Mouse (Mus musculus) layer of hippocampus, adult 11-12 months (tissue): ENCODE data around the gene Tmem87b.

Source experiments
- DNase-seq: peaks from one replicate; pipeline ENCODE4 v3.0.0; 2022; ENCODE audit warnings: low spot score

The Tmem87b gene

DNA sequence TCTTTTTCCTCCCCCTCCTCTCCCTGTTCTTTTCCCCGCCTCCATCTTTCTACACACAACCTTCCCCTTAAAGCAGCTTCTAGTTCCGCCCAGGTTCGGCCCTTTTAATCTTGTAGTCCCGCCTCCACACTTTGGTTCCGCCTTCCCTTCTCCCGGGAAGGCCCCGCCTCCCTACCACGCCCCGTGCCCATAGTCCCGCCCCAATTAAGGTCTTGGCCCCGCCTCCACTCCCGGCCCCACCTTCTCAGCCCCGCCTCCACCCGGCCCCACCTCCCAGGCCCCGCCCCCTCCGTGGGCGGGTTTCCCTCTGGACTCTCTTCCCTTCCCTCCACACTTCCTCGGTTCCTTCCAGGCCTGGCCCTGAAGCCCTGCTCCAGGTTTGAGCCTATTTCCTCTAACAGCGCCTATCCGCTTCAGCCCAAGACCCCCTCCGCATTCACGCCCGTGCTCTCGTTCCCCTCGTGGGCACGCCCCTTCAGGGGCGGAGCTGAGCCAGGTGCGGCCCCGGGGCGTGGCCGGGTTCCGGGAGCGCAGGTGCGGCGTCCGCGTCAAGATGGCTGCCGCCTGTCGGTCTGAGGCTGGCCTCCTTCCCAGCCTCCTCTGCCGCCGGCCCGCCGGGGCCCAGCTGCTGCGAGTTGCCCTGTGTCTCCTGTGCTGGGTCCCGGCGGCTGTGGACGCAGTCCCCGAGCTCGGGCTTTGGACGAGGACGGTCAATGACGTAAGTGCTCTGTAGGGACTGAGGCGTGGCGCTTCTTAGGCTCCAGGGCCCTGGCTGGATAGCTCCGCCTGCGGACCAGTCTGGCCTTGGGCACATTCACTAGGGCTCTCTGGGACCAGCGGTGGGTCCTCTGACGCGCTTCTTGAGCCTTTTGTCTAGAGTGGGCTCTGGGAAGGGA lies at the start of gene Tmem87b:
TSS of gene Tmem87b (plus strand) at position 333 of the 896 bp plus-strand sequence.
- peak; percentile 98 for DNase-seq

DNA sequence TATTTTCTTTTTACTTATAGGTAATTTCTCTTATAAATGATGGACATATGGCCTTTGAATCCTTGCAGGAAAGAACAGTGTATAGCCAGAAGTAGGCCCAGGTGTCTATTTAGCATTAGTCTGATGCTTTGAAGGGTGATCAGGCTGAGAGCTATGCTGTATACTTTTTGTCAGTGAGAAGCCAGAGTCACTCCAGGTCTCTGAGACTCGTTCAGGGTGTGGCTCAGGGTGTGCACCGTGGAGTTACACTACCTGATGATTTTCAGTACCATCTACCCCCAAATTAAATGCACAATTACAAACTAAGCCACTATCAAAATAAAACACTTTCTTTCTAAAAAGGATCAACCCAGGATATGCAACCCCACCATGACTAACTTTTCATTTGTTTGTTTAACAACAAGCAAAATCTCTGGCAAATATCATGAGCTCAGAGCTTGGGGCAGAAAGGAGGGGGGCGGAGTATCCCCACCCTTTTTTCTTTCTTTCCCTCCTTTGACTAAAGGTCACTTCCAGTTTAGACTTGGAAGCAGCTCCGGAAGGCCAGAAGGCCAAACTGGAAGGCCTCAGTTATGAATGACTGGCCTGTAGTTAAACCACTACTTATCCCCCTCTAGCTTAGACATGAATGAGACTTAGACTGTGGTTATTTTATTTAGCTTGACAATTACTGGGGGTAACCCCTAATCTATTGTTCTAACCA lies 49.2 kb upstream of the Tmem87b start:
- DNase-seq: no peak

GRCm38 (mm10) chr2:128770557-128770956 lies 47.4 kb upstream of the Tmem87b start:
- no peak for DNase-seq

- DNase-seq: peak; percentile 40
Measured at GRCm38 (mm10) chr2:128771048-128771447, 46.9 kb upstream of the Tmem87b start.

GRCm38 (mm10) chr2:128771750-128772338 lies 46.1 kb upstream of the Tmem87b start:
- DNase-seq: no peak

- DNase-seq: no peak
Measured at GRCm38 (mm10) chr2:128782231-128782630, 35.7 kb upstream of the Tmem87b start.

DNA sequence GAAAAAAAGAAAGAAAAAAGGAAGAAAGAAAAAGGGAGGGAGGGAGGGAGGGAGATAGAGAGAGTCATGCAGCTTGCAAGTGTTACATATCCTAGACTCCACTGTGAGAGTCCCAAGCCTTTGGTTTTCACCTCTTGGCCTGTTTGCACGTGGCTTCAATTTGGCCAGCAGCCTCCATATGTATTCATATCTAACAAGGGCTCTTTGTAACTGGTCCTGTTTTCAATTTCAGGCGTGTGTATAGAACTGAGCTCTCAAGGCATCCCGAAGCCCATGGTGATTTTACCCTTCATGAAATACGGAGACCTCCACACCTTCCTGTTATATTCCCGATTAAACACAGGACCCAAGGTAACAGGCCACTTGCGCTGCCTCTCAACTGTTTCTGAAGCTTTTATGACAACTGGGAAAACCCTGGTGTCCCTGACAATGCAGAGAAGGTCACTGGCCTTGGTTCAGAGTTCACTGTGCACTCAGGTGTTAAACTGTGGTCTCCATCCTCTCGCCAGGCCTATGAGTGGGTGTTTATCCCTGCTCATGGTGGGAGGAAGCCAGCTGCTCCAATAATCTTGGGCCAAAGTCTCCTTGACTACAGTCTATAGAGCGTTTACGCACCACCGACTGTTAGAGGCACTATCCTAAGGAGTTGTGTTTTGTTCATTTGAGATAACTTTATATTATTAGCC lies 34.1 kb upstream of the Tmem87b start:
- DNase-seq: no peak

- no peak for DNase-seq
Measured at GRCm38 (mm10) chr2:128784814-128785213, 33.1 kb upstream of the Tmem87b start.

GRCm38 (mm10) chr2:128786341-128786740 lies 31.6 kb upstream of the Tmem87b start:
- DNase-seq: no peak

GRCm38 (mm10) chr2:128786795-128787194 lies 31.1 kb upstream of the Tmem87b start:
- DNase-seq: no peak

DNA sequence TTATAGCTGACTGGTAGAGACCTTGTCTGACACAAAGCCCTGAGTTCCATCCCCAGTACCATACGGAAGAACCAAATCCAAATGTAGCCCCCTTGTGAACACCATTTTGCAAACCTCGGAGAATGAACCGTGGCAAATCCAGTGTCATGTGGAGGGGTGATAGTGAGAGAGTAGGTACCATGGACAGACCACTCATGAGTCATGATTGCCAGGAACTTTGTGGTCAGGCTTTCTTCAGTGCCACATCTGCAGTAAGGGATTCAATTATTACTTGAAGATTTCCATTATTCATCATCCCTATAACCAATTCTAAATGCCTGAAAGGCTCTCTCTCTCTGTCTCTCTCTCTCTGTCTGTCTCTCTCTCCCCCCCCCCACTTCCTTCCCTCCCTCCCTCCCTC lies 30.1 kb upstream of the Tmem87b start:
- DNase-seq: no peak

DNA sequence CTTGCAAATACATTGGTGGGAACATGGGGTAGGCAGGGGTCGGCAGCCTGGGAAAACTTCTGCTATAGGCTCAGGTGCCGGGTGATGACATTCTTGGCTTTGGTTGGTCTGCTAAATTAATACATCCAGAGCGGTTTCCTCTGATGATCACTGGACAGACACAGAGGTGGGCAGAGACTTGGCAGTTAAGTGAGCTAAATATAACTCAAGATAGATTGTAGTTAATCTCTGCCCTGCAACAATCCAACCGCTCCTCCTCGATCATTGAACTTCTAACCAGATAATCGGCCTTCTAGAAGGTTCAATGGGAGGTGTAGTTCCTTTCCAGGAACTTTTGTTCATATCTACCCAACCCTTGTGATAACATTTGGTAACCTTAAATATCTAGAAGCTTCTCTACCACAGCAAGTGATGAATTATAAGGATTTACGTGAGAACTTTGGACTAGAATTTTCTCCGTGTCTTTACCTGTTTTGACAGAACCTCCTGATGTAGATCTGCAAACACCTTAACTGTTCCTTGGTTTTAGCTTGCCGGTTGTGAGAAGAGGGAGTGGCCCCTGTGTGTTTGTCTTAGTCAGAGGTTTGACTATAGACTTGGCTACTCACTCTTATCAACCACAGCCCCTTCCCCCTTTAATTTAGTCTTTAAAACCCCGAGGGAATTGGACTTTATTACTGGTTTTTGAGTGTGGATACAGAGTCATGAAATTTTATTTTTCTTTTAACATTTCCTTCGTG lies 26.9 kb upstream of the Tmem87b start:
- DNase-seq: no peak

DNA sequence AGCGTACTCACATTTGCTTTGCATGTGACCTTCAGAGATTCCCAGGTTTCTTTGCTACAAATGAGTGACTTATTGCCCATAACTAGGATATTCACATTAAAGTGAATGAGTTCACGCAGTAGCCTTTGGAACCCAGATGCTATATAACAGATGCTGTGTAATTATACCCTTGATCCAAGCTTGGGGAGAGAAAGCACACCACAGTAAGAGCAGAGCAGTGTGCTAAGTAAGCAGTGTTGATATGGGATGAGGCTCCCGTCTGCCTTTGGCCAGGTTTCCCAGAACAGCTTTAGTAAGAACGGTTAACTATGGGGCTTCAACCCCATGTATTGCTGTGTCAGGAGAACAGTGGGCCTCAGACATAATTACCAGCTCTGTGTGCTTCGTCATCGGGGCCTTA lies 24.0 kb upstream of the Tmem87b start:
- DNase-seq: no peak

- DNase-seq: peak; percentile 30
Measured at GRCm38 (mm10) chr2:128796463-128796862, 21.5 kb upstream of the Tmem87b start.

GRCm38 (mm10) chr2:128803441-128803840 lies 14.5 kb upstream of the Tmem87b start:
- no peak for DNase-seq

DNA sequence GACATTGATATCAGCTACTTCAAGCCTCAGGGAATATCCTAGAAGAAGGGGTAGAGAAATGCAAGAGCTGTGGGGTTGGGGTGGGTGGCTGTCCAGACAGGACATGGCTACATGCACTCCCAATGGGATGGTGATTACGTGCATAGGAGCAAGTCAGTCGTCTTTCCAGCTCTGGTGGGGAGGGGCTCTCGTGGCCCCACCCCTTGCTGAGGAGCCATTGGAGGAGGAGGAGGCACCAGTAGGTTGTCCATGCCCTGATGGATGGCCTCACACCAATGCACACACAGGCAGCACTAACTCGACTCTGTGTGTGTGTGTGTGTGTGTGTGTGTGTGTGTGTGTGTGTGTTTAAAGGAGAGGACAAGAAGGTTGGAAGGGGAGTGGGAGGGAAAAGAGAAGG lies 12.6 kb upstream of the Tmem87b start:
- no peak for DNase-seq

- peak; percentile 51 for DNase-seq
Measured at GRCm38 (mm10) chr2:128806561-128806960, 11.4 kb upstream of the Tmem87b start.

GRCm38 (mm10) chr2:128812761-128813160 lies 5.2 kb upstream of the Tmem87b start:
- no peak for DNase-seq

DNA sequence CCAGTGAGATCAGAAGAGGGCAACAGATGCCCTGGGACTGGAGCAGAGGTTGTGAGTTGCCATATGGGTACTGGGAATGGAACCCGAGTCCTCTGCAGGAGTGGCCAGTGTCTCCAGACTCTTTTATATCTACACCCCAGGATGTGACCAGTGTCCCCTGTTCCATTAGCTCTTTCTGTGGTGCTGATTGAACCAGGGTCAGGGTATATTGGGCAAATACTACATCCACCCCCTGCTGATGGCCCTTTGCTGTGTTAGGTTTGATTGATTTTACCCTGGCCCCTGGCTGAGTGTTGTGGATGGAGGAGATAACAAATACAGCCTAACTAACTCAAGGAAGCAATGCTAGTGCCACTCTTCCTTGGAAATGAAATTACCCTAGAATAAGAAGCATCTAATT lies 1.6 kb upstream of the Tmem87b start:
- DNase-seq: no peak

- no peak for DNase-seq
Measured at GRCm38 (mm10) chr2:128816916-128817315, 1.0 kb upstream of the Tmem87b start.

DNA sequence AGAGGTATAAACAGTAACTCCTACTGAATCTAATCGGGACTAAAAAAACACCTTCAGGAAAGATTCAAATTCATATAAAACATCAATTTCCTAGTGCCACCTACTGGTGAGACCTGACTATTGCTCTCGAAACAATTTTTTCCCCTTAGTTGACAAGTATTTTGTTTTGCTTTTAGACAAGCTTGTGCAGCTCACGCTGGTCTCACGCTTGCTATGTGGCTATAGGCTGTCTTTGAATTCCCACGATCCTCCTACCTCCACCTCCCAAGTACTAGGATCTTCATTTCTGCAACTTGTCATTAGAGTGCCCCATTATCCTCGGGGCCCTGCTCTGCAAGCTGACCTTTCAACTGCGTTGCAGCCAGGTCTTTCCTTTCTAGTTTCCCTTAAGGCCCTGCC lies 532 bp upstream of the Tmem87b start:
- DNase-seq: peak; percentile 86
